Mouse (Mus musculus) myocyte (in vitro differentiated cells): Measurements from ENCODE around the gene Stk39. TPM values are rescaled to one million over a fixed set of nuclear protein-coding genes. Genes with fewer than 3 reads are reported as not detected.
"Not testable (repeated sequence)": the region's sequence is repeated elsewhere in the genome, so short reads cannot be mapped to it uniquely, and the experiment has no call there.

Source experiments
- H3K27me3 ChIP-seq: one replicate; pipeline ENCODE4 v1.6.1; 2011; ENCODE audit not compliant: control insufficient read depth, insufficient read depth, insufficient read length
- H3K36me3 ChIP-seq: one replicate; pipeline ENCODE4 v1.6.1; 2011; ENCODE audit not compliant: control insufficient read depth, insufficient read depth
- H3K4me2 ChIP-seq: one replicate; pipeline ENCODE4 v1.6.1; 2011; ENCODE audit warnings: low read depth, control low read depth
- H3K4me3 ChIP-seq: one replicate; pipeline ENCODE4 v1.5.1; 2011; ENCODE audit warnings: mild to moderate bottlenecking, control low read depth, moderate library complexity
- H3K79me2 ChIP-seq: one replicate; pipeline ENCODE4 v1.6.1; 2011; ENCODE audit not compliant: control insufficient read depth, insufficient read depth
- H3ac ChIP-seq: one replicate; pipeline ENCODE4 v1.6.1; 2011; ENCODE audit not compliant: control insufficient read depth, insufficient read length
- CEBPB ChIP-seq: IDR thresholded peaks from 2 replicates; pipeline ENCODE4 v1.6.1; 2011; ENCODE audit warnings: mild to moderate bottlenecking, moderate library complexity; ENCODE audit not compliant: poor library complexity, insufficient read depth, severe bottlenecking
- E2F4 ChIP-seq: IDR thresholded peaks from one replicate; pipeline ENCODE4 v1.6.1; 2011; ENCODE audit warnings: mild to moderate bottlenecking, control low read depth, moderate library complexity; ENCODE audit not compliant: insufficient read depth
- MAX ChIP-seq: IDR thresholded peaks from one replicate; pipeline ENCODE4 v1.6.1; 2011; ENCODE audit warnings: low read depth, mild to moderate bottlenecking, control low read depth
- MYOD1 ChIP-seq, 3 experiments: IDR thresholded peaks; one replicate each; pipeline ENCODE4 v1.6.1; 2011; ENCODE audit warnings: control low read depth in 2 of 3, low read depth in 2 of 3, mild to moderate bottlenecking in 2 of 3, moderate library complexity in 1 of 3; ENCODE audit not compliant: insufficient read length in 2 of 3, control insufficient read depth in 1 of 3
- MYOG ChIP-seq, 3 experiments: IDR thresholded peaks; one replicate each; pipeline ENCODE4 v1.6.1; 2011; ENCODE audit warnings: control low read depth in 2 of 3, low read depth in 2 of 3, mild to moderate bottlenecking in 2 of 3; ENCODE audit not compliant: insufficient read length in 2 of 3, control insufficient read depth in 1 of 3, insufficient read depth in 1 of 3
- POLR2A ChIP-seq: IDR thresholded peaks from one replicate; pipeline ENCODE4 v1.6.1; 2011; ENCODE audit warnings: low read depth, mild to moderate bottlenecking, control low read depth, moderate library complexity; ENCODE audit not compliant: insufficient read length
- POLR2AphosphoS2 ChIP-seq: IDR thresholded peaks from one replicate; pipeline ENCODE4 v1.6.1; 2011; ENCODE audit warnings: low read depth, control low read depth; ENCODE audit not compliant: insufficient read length
- REST ChIP-seq: IDR thresholded peaks from one replicate; pipeline ENCODE4 v1.6.1; 2011; ENCODE audit warnings: mild to moderate bottlenecking, control low read depth, moderate library complexity; ENCODE audit not compliant: insufficient read depth, insufficient read length
- SRF ChIP-seq: IDR thresholded peaks from one replicate; pipeline ENCODE4 v1.6.1; 2011; ENCODE audit warnings: low read depth; ENCODE audit not compliant: control insufficient read depth, insufficient read length
- TCF12 ChIP-seq: IDR thresholded peaks from one replicate; pipeline ENCODE4 v1.6.1; 2011; ENCODE audit warnings: mild to moderate bottlenecking, control low read depth; ENCODE audit not compliant: poor library complexity, insufficient read depth, severe bottlenecking
- TCF3 ChIP-seq: IDR thresholded peaks from one replicate; pipeline ENCODE4 v1.6.1; 2011; ENCODE audit warnings: low read depth, control low read depth; ENCODE audit not compliant: insufficient read length
- USF1 ChIP-seq: IDR thresholded peaks from one replicate; pipeline ENCODE4 v1.6.1; 2011; ENCODE audit warnings: low read depth, mild to moderate bottlenecking, control low read depth, moderate library complexity
- polyA plus RNA-seq: library from polyadenylated mRNA; unstranded; fragments of >200 nt; fragmentation: generic; extraction: Trizol; gene quantifications from one replicate; pipeline ENCODE4 v1.2.1, GENCODE M21; 2012; ENCODE audit warnings: missing spikeins

The Stk39 gene
- polyA plus RNA-seq, 1 experiment: 4.7 TPM

- no peak overlapping the region for H3K4me2 ChIP-seq
- no peak overlapping the region for H3ac ChIP-seq
- no peaks in the 10 kb centered on the region for H3K27me3 ChIP-seq
- TF ChIP-seq TCF12 (no peak), POLR2AphosphoS2 (no peak), USF1 (no peak), POLR2A (no peak), MYOD1 (IDR thresholded peaks at IDR 0.05; ENCODE audit: control insufficient read depth in 1 of 3, insufficient read length in 2 of 3, low read depth in 2 of 3) (no peak), TCF3 (no peak), SRF (no peak), E2F4 (no peak), REST (no peak), MYOG (IDR thresholded peaks at IDR 0.05; ENCODE audit: control insufficient read depth in 1 of 3, insufficient read depth in 1 of 3, insufficient read length in 2 of 3, low read depth in 2 of 3) (no peak), MAX (no peak), CEBPB (no peak)
- no peak overlapping the region for H3K4me3 ChIP-seq
- H3K36me3 ChIP-seq: no peaks in the 10 kb centered on the region
- no peaks in the 10 kb centered on the region for H3K79me2 ChIP-seq
These were observed 230.0 kb downstream of the Stk39 start for GRCm38 (mm10) chr2:68242069-68242468.

- no peak overlapping the region for H3K4me2 ChIP-seq
- no peak overlapping the region for H3K4me3 ChIP-seq
- no peaks in the 10 kb centered on the region for H3K79me2 ChIP-seq
- H3K36me3 ChIP-seq: no peaks in the 10 kb centered on the region
- no peak overlapping the region for H3ac ChIP-seq
- TF ChIP-seq CEBPB (no peak), REST (no peak), POLR2A (no peak), MYOD1 (IDR thresholded peaks at IDR 0.05; ENCODE audit: control insufficient read depth in 1 of 3, insufficient read length in 2 of 3, low read depth in 2 of 3) (no peak), MYOG (IDR thresholded peaks at IDR 0.05; ENCODE audit: control insufficient read depth in 1 of 3, insufficient read depth in 1 of 3, insufficient read length in 2 of 3, low read depth in 2 of 3) (no peak), POLR2AphosphoS2 (no peak)
- H3K27me3 ChIP-seq: no peaks in the 10 kb centered on the region
These were observed 230.4 kb downstream of the Stk39 start for GRCm38 (mm10) chr2:68241640-68242039.

GRCm38 (mm10) chr2:68239415-68239814 lies 232.7 kb downstream of the Stk39 start:
- not testable (repeated sequence) for H3K79me2 ChIP-seq, H3K36me3 ChIP-seq, H3K4me3 ChIP-seq, H3K27me3 ChIP-seq, H3ac ChIP-seq, H3K4me2 ChIP-seq

GRCm38 (mm10) chr2:68232929-68233328 lies 239.1 kb downstream of the Stk39 start:
- Histone ChIP-seq H3K4me2 (no peak overlapping the region), H3K4me3 (no peak overlapping the region), H3K36me3 (no peaks in the 10 kb centered on the region), H3K79me2 (no peaks in the 10 kb centered on the region), H3K27me3 (no peaks in the 10 kb centered on the region), H3ac (no peak overlapping the region)
- TF ChIP-seq SRF: no peak
- TF ChIP-seq E2F4: no peak
- TF ChIP-seq CEBPB: no peak
- TF ChIP-seq TCF3: no peak
- no peak for TF ChIP-seq TCF12
- no peak for TF ChIP-seq USF1
- no peak for TF ChIP-seq MAX
- no peak for TF ChIP-seq MYOD1 (IDR thresholded peaks at IDR 0.05; ENCODE audit: control insufficient read depth in 1 of 3, insufficient read length in 2 of 3, low read depth in 2 of 3)
- TF ChIP-seq POLR2A: no peak
- no peak for TF ChIP-seq POLR2AphosphoS2
- no peak for TF ChIP-seq MYOG (IDR thresholded peaks at IDR 0.05; ENCODE audit: control insufficient read depth in 1 of 3, insufficient read depth in 1 of 3, insufficient read length in 2 of 3, low read depth in 2 of 3)

- no peak for TF ChIP-seq TCF3
- TF ChIP-seq E2F4: no peak
- TF ChIP-seq POLR2A: no peak
- TF ChIP-seq REST: no peak
- TF ChIP-seq TCF12: no peak
- TF ChIP-seq MAX: no peak
- TF ChIP-seq CEBPB: no peak
- no peak for TF ChIP-seq SRF
- no peak for TF ChIP-seq MYOD1 (IDR thresholded peaks at IDR 0.05; ENCODE audit: control insufficient read depth in 1 of 3, insufficient read length in 2 of 3, low read depth in 2 of 3)
- TF ChIP-seq USF1: no peak
- no peak for TF ChIP-seq POLR2AphosphoS2
- no peak for TF ChIP-seq MYOG (IDR thresholded peaks at IDR 0.05; ENCODE audit: control insufficient read depth in 1 of 3, insufficient read depth in 1 of 3, insufficient read length in 2 of 3, low read depth in 2 of 3)
- Histone ChIP-seq H3K79me2 (no peaks in the 10 kb centered on the region), H3K36me3 (no peaks in the 10 kb centered on the region), H3ac (no peak overlapping the region), H3K4me3 (no peak overlapping the region), H3K27me3 (no peaks in the 10 kb centered on the region), H3K4me2 (no peak overlapping the region)
These were observed 242.2 kb downstream of the Stk39 start for GRCm38 (mm10) chr2:68229872-68230271.
